Mouse (Mus musculus) kidney, embryonic 15.5 days (tissue): ENCODE data around the gene Timeless. TPM values are rescaled to one million over a fixed set of nuclear protein-coding genes. Genes with fewer than 3 reads are reported as not detected.

Source experiments
- polyA plus RNA-seq: library from polyadenylated mRNA; unstranded; fragments of >200 nt; fragmentation: Nextera tagmentation; extraction: Ambion mirVana; gene quantifications from 2 replicates; pipeline ENCODE4 v1.2.1, GENCODE M21; 2015

Gene Timeless
- polyA plus RNA-seq, 1 experiment from 2014 or later = 71.7 TPM

Other genes starting within 250 kb of the Timeless start
- not detected in 2 replicates for gene Hsd17b6, start 224.5 kb upstream of the Timeless start, polyA plus RNA-seq
- 84.9 and 92.8 TPM in 2 replicates for gene Prim1, start 216.9 kb upstream of the Timeless start, polyA plus RNA-seq
- gene Naca, start 196.5 kb upstream of the Timeless start, polyA plus RNA-seq = 838 and 886 TPM in 2 replicates
- gene Ptges3, start 173.1 kb upstream of the Timeless start, polyA plus RNA-seq = 493 and 571 TPM in 2 replicates
- 2,850 and 2,855 TPM in 2 replicates for gene Atp5b, start 148.8 kb upstream of the Timeless start, polyA plus RNA-seq
- gene Baz2a, start 140.5 kb upstream of the Timeless start, polyA plus RNA-seq = 12.7 and 14.2 TPM in 2 replicates
- gene Rbms2, start 51.8 kb upstream of the Timeless start, polyA plus RNA-seq = 40.6 and 42.8 TPM in 2 replicates
- 1.4 and 1.8 TPM in 2 replicates for gene Gls2, start 37.6 kb upstream of the Timeless start, polyA plus RNA-seq
- 32.8 and 34.3 TPM in 2 replicates for gene Spryd4, start 20.3 kb upstream of the Timeless start, polyA plus RNA-seq
- gene Mip, start 6.2 kb upstream of the Timeless start, polyA plus RNA-seq = not detected in 2 replicates
- 0.40 and 0.45 TPM in 2 replicates for gene Apon, start 22.0 kb downstream of the Timeless start, polyA plus RNA-seq
- 0.48 and 2.5 TPM in 2 replicates for gene Apof, start 36.6 kb downstream of the Timeless start, polyA plus RNA-seq
- gene Stat2, start 38.5 kb downstream of the Timeless start, polyA plus RNA-seq = 11.8 and 14.2 TPM in 2 replicates
- gene Il23a, start 66.7 kb downstream of the Timeless start, polyA plus RNA-seq = 0.21 and 0.40 TPM in 2 replicates
- 38.4 and 41.7 TPM in 2 replicates for gene Pan2, start 71.3 kb downstream of the Timeless start, polyA plus RNA-seq
- 331 and 361 TPM in 2 replicates for gene Cnpy2, start 90.4 kb downstream of the Timeless start, polyA plus RNA-seq
- gene Cs, start 105.7 kb downstream of the Timeless start, polyA plus RNA-seq = 200 and 214 TPM in 2 replicates
- gene Coq10a, start 136.9 kb downstream of the Timeless start, polyA plus RNA-seq = 13.7 TPM in 2 replicates
- gene Ankrd52, start 145.1 kb downstream of the Timeless start, polyA plus RNA-seq = 13.6 and 14.5 TPM in 2 replicates
- 41.5 and 47.1 TPM in 2 replicates for gene Slc39a5, start 169.2 kb downstream of the Timeless start, polyA plus RNA-seq
- 82.8 and 92.6 TPM in 2 replicates for gene Nabp2, start 179.4 kb downstream of the Timeless start, polyA plus RNA-seq
- 45.1 and 45.9 TPM in 2 replicates for gene Rnf41, start 179.6 kb downstream of the Timeless start, polyA plus RNA-seq
- 75.9 and 77.2 TPM in 2 replicates for gene Smarcc2, start 227.2 kb downstream of the Timeless start, polyA plus RNA-seq